Mouse (Mus musculus) testis, adult 2 months (tissue): ENCODE measurements at regions not wholly inside any gene's neighbourhood (a gene's known extent, or its start where the extent isn't known, plus 50 kb on each side); places are given as distances from the start of the nearest gene placed in this dataset.

Source experiments
- H3K27ac ChIP-seq: fragments of 200-500 bp; 2 replicates; pipeline ENCODE4 v1.5.1; 2012; ENCODE audit warnings: low read depth, low read length; ENCODE audit not compliant: control insufficient read depth, insufficient read depth
- H3K27me3 ChIP-seq: fragments of 200-500 bp; 2 replicates; pipeline ENCODE4 v1.6.1; 2012; ENCODE audit warnings: mild to moderate bottlenecking, low read length, moderate library complexity; ENCODE audit not compliant: control insufficient read depth, insufficient read depth
- H3K36me3 ChIP-seq: fragments of 200-500 bp; 2 replicates; pipeline ENCODE4 v1.6.1; 2012; ENCODE audit warnings: mild to moderate bottlenecking, low read length; ENCODE audit not compliant: control insufficient read depth, insufficient read depth
- H3K4me1 ChIP-seq: fragments of 200-500 bp; 2 replicates; pipeline ENCODE4 v1.6.1; 2012; ENCODE audit warnings: low read length; ENCODE audit not compliant: control insufficient read depth, insufficient read depth
- H3K4me3 ChIP-seq: fragments of 200-500 bp; 2 replicates; pipeline ENCODE4 v1.5.1; 2012; ENCODE audit warnings: low read depth, mild to moderate bottlenecking, low read length, moderate library complexity, mixed read lengths; ENCODE audit not compliant: control insufficient read depth
- CTCF ChIP-seq: fragments of 200-500 bp; IDR thresholded peaks from 2 replicates; pipeline ENCODE4 v1.5.1; 2012; ENCODE audit warnings: low read depth, mild to moderate bottlenecking, inconsistent platforms, low read length, moderate library complexity; ENCODE audit not compliant: control insufficient read depth, insufficient read depth, insufficient replicate concordance
- POLR2A ChIP-seq: fragments of 200-500 bp; IDR thresholded peaks from 2 replicates; pipeline ENCODE4 v1.6.1; 2012; ENCODE audit warnings: low read depth, mild to moderate bottlenecking, inconsistent platforms, low read length, moderate library complexity; ENCODE audit not compliant: control insufficient read depth

GRCm38 (mm10) chr3:128347782-128348574, 451.9 kb upstream of the Fam241a start:
- no peak for TF ChIP-seq POLR2A
- TF ChIP-seq CTCF = no peak
- H3K27ac ChIP-seq = no peak overlapping the region
- no peaks in the 10 kb centered on the region for H3K27me3 ChIP-seq
- H3K4me1 ChIP-seq = no peaks in the 10 kb centered on the region
- no peaks in the 10 kb centered on the region for H3K36me3 ChIP-seq
- H3K4me3 ChIP-seq = no peak overlapping the region

- H3K27ac ChIP-seq = no peak overlapping the region
- no peaks in the 10 kb centered on the region for H3K4me1 ChIP-seq
- no peak overlapping the region for H3K4me3 ChIP-seq
- H3K36me3 ChIP-seq = no peaks in the 10 kb centered on the region
- H3K27me3 ChIP-seq = no peaks in the 10 kb centered on the region
- TF ChIP-seq CTCF (no peak), POLR2A (no peak)
Observed at GRCm38 (mm10) chr3:128337508-128337907, 441.4 kb upstream of the Fam241a start.

GRCm38 (mm10) chr3:128337031-128337430, 440.9 kb upstream of the Fam241a start:
- H3K4me1 ChIP-seq = no peaks in the 10 kb centered on the region
- TF ChIP-seq CTCF = peak; percentile 32; the same call in 1 of the 2 replicates
- TF ChIP-seq POLR2A = no peak
- no peak overlapping the region for H3K4me3 ChIP-seq
- H3K36me3 ChIP-seq = no peaks in the 10 kb centered on the region
- H3K27me3 ChIP-seq = no peaks in the 10 kb centered on the region
- no peak overlapping the region for H3K27ac ChIP-seq

GRCm38 (mm10) chr3:128327677-128328076, 431.6 kb upstream of the Fam241a start:
- no peak overlapping the region for H3K27ac ChIP-seq
- H3K36me3 ChIP-seq = no peaks in the 10 kb centered on the region
- H3K4me1 ChIP-seq = no peaks in the 10 kb centered on the region
- H3K27me3 ChIP-seq = no peaks in the 10 kb centered on the region
- TF ChIP-seq CTCF (no peak), POLR2A (no peak)
- H3K4me3 ChIP-seq = no peak overlapping the region

GRCm38 (mm10) chr3:128301312-128301711, 405.2 kb upstream of the Fam241a start:
- Histone ChIP-seq H3K4me1 (no peaks in the 10 kb centered on the region), H3K4me3 (no peak overlapping the region), H3K27ac (no peak overlapping the region), H3K27me3 (no peaks in the 10 kb centered on the region), H3K36me3 (no peaks in the 10 kb centered on the region)
- TF ChIP-seq CTCF = no peak
- no peak for TF ChIP-seq POLR2A

GRCm38 (mm10) chr3:128298110-128298509, 402.0 kb upstream of the Fam241a start:
- Histone ChIP-seq H3K27me3 (no peaks in the 10 kb centered on the region), H3K27ac (no peak overlapping the region), H3K36me3 (no peaks in the 10 kb centered on the region), H3K4me1 (no peaks in the 10 kb centered on the region), H3K4me3 (no peak overlapping the region)
- TF ChIP-seq POLR2A (no peak), CTCF (no peak)

GRCm38 (mm10) chr3:128287846-128288245, 391.7 kb upstream of the Fam241a start:
- Histone ChIP-seq H3K4me3 (no peak overlapping the region), H3K27me3 (no peaks in the 10 kb centered on the region), H3K36me3 (no peaks in the 10 kb centered on the region), H3K4me1 (no peaks in the 10 kb centered on the region), H3K27ac (no peak overlapping the region)
- TF ChIP-seq POLR2A (no peak), CTCF (no peak)
